ENCODE assay signal across 8 mouse cellular contexts in genomic region chr7:127421388-127422191, GRCm38 (mm10). TPM values are rescaled to one million over a fixed set of nuclear protein-coding genes. Genes with fewer than 3 reads are reported as not detected.
A peak's percentile ranks its signal among the peaks of the same experiment; 100 is the strongest.
DNase-seq lines count a peak whose midpoint lies in the region; ATAC-seq lines count a peak whose summit lies in the region.

Zfp688 (minus strand) TSS chr7:127422068.

- H3K27ac ChIP-seq in hindbrain, embryonic 15.5 days (replicated peaks): peak within 1 kb of the TSS; percentile 84

- H3K9ac ChIP-seq in hindbrain, embryonic 15.5 days: peak within 1 kb of the TSS; percentile 92

- no peaks in the 10 kb centered on the region for H3K9me3 ChIP-seq in hindbrain, embryonic 15.5 days

- under 1% methylated on average over 48 of the region's 48 CpGs for WGBS in hindbrain, embryonic 15.5 days

- peak; percentile 98 for DNase-seq in T-cell, adult 2 months (ENCODE audit: low spot score)
- DNase-seq in cerebellum, postnatal 36 days: peak; percentile 89 to 92
- peak; percentile 91 to 92 for DNase-seq in frontal cortex, postnatal 36 days (ENCODE audit: low spot score in 2 of 2)
- peak; percentile 79 for DNase-seq in left cerebral cortex, adult 11 months (ENCODE audit: low spot score)
- peak; percentile 96 to 98 for DNase-seq in lung, postnatal 4 days
- DNase-seq in retina, postnatal 7 days (ENCODE audit: low read depth, low spot score): peak; percentile 77
- DNase-seq in urinary bladder, adult 2 months (ENCODE audit: low spot score): peak; percentile 90

- peak within 1 kb of the TSS; percentile 78 for H3K4me3 ChIP-seq in hindbrain, embryonic 15.5 days

- peaks cover 18% of the 10 kb centered on the region for H3K4me1 ChIP-seq in hindbrain, embryonic 15.5 days (replicated peaks)

- ATAC-seq in hindbrain, embryonic 15.5 days (ENCODE audit: low FRiP score, low read depth): peak; percentile 96

- H3K27me3 ChIP-seq in hindbrain, embryonic 15.5 days: peaks cover 6% of the 10 kb centered on the region

- peak within 1 kb of the TSS; percentile 92 for H3K4me2 ChIP-seq in hindbrain, embryonic 15.5 days

- peaks cover 7% of the 10 kb centered on the region; the same call in 1 of the 2 replicates for H3K36me3 ChIP-seq in hindbrain, embryonic 15.5 days

RNA-seq across cellular contexts. Expression of gene Zfp688, which starts in this region (rescaled TPM):
- polyA plus RNA-seq in hindbrain, embryonic 15.5 days (2015; fragmentation: Nextera tagmentation; extraction: Ambion mirVana): 26.8 and 28.0 TPM in 2 replicates
- 19.5 and 20.2 TPM in 2 replicates for polyA plus RNA-seq in urinary bladder, adult 2 months (2012; rRNA removed)

Comparison
In these comparisons a context has a peak if more than half of its experiments do, and no peak if none do; other contexts are left out.
1. Peak in every context shown above with its lines: DNase-seq, ATAC-seq, H3K4me3 ChIP-seq and H3K27ac ChIP-seq.